Mouse (Mus musculus) 3T3-L1 (cell line): ENCODE data around the gene Wdr47.
"Not testable (repeated sequence)": the region's sequence is repeated elsewhere in the genome, so short reads cannot be mapped to it uniquely, and the experiment has no call there.

Source experiments
- DNase-seq: peaks from one replicate; pipeline ENCODE4 v3.0.0-alpha.2; 2015; ENCODE audit warnings: low read depth, low spot score

The Wdr47 gene

GRCm38 (mm10) chr3:108639412-108639811, 48.3 kb downstream of the Wdr47 start:
- peak; percentile 18 for DNase-seq

GRCm38 (mm10) chr3:108640998-108641397, 49.9 kb downstream of the Wdr47 start:
- peak; percentile 30 for DNase-seq

- no peak for DNase-seq
Observed at GRCm38 (mm10) chr3:108644856-108645255, 53.8 kb downstream of the Wdr47 start.

- no peak for DNase-seq
Observed at GRCm38 (mm10) chr3:108646036-108646435, 55.0 kb downstream of the Wdr47 start.

GRCm38 (mm10) chr3:108647681-108648080, 56.6 kb downstream of the Wdr47 start:
- not testable (repeated sequence) for DNase-seq

GRCm38 (mm10) chr3:108652866-108653642, 62.0 kb downstream of the Wdr47 start:
- DNase-seq: peak; percentile 52

GRCm38 (mm10) chr3:108653710-108654379, 62.8 kb downstream of the Wdr47 start, which contains the start of gene Clcc1:
Gene Clcc1, plus strand, starts transcription at chr3:108653913.
- DNase-seq: peak; percentile 92

- peak; percentile 26 for DNase-seq
Observed at GRCm38 (mm10) chr3:108654566-108654965, 63.5 kb downstream of the Wdr47 start.

GRCm38 (mm10) chr3:108655486-108655885, 64.4 kb downstream of the Wdr47 start:
- no peak for DNase-seq

- no peak for DNase-seq
Observed at GRCm38 (mm10) chr3:108658612-108659011, 67.5 kb downstream of the Wdr47 start.

- DNase-seq: peak; percentile 38
Observed at GRCm38 (mm10) chr3:108660941-108661340, 69.9 kb downstream of the Wdr47 start.

- no peak for DNase-seq
Observed at GRCm38 (mm10) chr3:108676616-108677015, 85.5 kb downstream of the Wdr47 start.

- DNase-seq: no peak
Observed at GRCm38 (mm10) chr3:108681004-108681403, 89.9 kb downstream of the Wdr47 start.

- DNase-seq: not testable (repeated sequence)
Observed at GRCm38 (mm10) chr3:108683597-108683996, 92.5 kb downstream of the Wdr47 start.

- no peak for DNase-seq
Observed at GRCm38 (mm10) chr3:108685701-108686100, 94.6 kb downstream of the Wdr47 start.

GRCm38 (mm10) chr3:108689015-108689441, 97.9 kb downstream of the Wdr47 start:
- DNase-seq: no peak

- DNase-seq: no peak
Observed at GRCm38 (mm10) chr3:108689446-108689845, 98.4 kb downstream of the Wdr47 start.

- DNase-seq: no peak
Observed at GRCm38 (mm10) chr3:108689979-108690378, 98.9 kb downstream of the Wdr47 start.

- no peak for DNase-seq
Observed at GRCm38 (mm10) chr3:108694321-108694720, 103.2 kb downstream of the Wdr47 start.
